Mouse (Mus musculus): ENCODE measurements at regions not wholly inside any gene's neighbourhood (a gene's known extent, or its start where the extent isn't known, plus 50 kb on each side); places are given as distances from the start of the nearest gene placed in this dataset.

DNA sequence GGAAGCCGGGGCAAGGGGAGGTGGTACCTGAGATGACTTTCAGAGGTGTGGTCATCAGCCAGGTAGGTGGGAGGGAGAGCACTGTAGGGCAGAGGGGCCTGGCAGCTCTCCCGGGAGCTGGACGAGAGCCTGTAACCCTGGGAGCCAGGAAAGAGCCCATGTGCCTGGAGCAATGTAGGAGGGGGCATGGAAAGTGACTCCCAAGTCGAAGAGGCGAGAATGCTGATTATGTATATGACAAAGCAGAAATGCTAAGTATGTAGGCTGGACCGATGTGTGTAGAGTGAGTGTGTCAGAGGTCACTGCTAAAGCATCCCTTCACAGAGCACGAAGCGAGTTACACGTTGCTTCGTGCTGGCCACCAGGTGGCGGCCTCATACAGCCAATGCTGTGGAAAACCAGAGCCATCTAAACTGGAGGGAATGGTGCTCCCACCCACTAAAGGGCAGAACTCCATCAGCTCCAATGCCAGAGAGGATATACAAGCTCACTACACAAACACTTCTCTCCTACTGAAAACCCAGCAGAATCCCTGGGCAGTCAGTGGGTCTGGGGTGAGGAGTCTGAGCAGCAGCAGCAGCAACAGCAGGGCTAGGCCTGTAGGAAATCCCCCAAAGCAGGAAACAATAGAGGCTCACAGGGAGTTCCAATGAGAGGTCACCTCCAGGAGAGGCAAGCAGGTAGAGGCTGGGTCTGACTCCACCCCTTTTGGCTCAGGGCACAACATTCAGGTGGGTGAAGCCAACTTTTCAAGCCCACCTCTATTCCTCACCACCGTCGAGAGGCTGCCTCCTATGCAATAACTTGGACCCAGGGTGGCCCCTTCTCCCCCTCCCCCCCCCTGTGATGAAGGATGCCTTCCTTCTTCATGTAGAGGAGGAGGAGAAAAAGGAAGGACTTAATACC is 116.9 kb upstream of the Klf14 start:
- TF ChIP-seq GATA4 (IDR thresholded peaks at IDR 0.05; ENCODE audit: insufficient replicate concordance, low read length) = no peak

DNA sequence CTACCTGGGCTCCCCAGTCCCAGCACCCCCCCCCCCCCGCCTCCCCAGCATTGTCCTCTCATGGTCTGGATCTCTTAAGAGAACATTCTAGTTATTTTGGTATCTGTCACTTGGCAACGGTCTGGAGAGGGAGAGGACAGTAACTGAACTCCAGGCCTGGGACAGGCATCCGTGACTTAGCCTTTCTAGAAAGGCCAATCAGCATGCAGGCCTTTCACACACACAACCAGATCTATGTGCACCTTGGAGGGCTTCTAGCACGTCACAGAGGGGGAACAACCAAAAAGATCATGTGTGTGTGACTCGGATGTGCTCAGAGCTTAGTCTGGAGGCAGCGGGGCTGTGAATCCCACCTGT is 117.6 kb upstream of the Klf14 start:
- no peak for TF ChIP-seq GATA4 (IDR thresholded peaks at IDR 0.05; ENCODE audit: insufficient replicate concordance, low read length)

DNA sequence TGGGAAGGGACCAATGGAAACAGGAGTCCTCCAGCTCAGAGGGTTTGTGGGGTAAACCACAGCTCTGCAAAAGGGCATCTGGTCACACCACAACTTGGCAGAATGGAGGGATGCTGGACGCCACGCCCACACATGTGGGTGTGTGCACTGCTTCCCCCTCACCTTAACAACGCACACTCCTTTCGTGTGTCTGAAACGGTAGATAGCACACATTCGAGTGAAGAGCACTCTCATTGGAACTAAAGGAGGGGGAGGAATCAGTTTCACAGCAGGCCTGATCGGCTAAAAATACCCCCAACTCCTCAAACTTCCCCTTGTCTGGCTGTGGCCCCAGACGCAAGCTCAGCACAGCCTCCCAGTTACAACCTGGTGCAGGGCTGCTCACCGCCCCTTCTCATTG is 118.3 kb upstream of the Klf14 start:
- TF ChIP-seq GATA4 (IDR thresholded peaks at IDR 0.05; ENCODE audit: insufficient replicate concordance, low read length) = no peak

DNA sequence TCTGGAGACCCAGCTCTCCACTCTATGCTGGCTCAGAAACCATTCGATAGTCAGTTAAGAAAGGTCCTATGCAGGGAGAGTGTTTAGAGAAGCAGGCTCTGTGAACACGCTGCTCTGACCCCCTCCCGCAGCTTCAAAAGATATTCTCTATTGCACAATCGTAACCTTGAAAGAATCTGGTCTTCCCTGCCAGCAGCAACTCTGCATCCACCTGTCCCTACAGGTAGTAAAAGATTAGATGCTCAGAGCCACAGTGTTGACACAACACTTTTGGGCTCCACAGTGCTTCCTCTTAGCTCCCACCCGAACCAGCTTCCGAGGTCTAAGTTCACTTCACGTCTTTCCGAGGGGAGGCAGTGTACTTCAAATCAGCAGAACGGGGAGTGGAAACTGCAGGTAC is 118.9 kb upstream of the Klf14 start:
- no peak for TF ChIP-seq GATA4 (IDR thresholded peaks at IDR 0.05; ENCODE audit: insufficient replicate concordance, low read length)

DNA sequence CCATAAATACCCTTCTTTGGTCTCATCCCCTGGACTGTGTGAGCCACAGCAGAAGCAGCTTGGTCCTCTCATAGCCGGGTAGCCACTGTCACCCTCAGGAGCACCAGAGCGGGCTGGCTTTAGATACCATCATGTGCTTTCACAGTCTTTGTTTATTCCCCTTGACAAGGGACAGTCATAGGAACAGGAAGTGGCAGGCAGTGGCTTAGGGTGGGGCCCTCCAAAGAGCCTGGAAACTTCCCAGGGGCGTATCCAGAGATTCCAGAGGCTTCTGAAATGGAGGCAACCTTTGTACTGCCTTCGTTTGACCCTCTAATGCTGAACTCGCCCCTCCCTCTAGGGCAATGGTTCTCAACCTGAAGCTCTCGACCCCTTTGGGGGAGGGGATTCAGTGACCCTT is 119.5 kb upstream of the Klf14 start:
- no peak for TF ChIP-seq GATA4 (IDR thresholded peaks at IDR 0.05; ENCODE audit: insufficient replicate concordance, low read length)

DNA sequence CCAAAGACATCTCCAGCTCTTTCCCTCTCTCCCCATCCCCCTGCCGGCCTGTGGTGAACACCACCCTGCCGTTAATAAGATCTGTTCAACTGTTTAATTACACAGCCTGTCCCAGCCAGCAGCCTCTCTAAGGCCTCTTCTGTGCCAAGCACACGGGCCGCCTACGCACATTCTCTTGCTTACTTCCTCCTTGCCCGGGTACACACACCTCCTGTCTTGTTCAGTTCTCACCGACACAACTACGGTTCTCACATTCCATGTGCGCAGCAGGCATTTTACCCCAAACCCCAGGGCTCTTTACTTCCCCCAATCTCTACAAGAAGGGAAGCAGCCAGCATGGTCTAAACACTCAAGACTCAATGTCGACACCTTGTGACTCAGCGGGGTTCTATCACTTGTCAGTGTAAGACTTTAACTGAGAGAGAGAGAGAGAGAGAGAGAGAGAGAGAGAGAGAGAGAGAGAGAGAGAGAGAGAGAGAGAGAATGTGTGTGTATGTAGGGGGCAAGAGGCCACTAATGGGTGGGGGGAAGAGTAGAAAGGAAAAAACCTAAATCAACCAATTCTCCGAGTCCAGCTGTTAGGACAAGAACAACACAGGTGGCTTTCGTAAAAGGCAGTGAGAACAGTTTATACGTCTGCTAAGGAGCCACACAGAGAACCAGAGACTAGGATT is 120.8 kb upstream of the Klf14 start:
- no peak for TF ChIP-seq GATA4 (IDR thresholded peaks at IDR 0.05; ENCODE audit: insufficient replicate concordance, low read length)

DNA sequence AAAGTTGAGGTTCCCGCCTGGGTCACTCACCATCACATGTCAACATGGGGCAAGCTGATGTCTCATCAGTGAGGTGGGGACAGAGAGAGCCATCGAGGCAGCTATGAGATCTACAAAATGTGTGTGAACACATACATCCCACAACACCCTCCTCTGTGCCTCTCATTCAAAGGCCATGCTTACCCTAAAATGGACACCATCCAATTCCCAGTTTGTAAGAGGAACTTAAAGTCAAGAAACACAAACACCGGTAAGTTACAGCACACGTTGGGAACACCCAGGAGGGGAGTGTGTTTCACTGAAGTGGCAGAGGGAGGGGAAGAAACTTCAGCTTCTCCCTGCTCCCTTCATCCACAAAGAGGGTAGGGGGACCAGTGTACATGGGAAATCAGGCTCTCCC is 121.4 kb upstream of the Klf14 start:
- TF ChIP-seq GATA4 (IDR thresholded peaks at IDR 0.05; ENCODE audit: insufficient replicate concordance, low read length) = no peak

DNA sequence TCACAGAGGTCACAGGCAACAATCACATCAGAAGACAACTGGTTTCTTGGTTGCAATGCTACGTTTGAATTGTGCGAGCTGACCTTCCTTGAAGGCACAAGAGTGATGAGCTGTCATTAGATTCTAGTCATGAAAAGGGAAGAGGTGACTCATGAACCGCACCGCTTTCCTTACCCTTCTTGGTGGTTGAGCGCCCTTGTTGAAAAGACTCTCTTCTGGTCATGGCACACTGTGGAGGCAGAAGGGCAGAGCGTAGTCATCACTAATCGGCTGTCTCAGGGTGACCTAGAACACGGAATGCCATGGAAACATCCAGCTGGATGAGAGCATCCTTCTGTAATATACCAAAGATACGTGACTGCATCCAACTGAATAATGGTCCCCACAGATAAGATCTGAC is 121.8 kb upstream of the Klf14 start:
- TF ChIP-seq GATA4 (IDR thresholded peaks at IDR 0.05; ENCODE audit: insufficient replicate concordance, low read length) = no peak

DNA sequence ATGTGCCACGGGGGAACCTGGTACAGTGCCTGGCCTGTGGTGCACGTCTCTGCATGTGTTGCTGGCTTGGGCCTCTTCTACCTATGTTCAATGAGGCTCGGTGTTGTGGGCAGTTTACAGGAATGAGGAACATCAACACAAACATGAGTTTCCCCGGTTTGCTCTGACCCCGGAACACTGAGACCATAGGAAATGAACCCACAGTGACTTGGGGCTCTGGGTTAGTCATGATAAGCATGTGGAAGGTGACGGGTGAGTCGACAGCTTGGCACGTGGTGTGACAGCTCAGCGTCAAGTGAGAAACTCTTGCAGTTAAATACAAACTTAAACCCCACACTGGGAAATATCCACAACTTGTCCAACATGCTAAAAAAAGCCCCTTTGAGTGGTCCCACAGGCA is 122.4 kb upstream of the Klf14 start:
- no peak for TF ChIP-seq GATA4 (IDR thresholded peaks at IDR 0.05; ENCODE audit: insufficient replicate concordance, low read length)

DNA sequence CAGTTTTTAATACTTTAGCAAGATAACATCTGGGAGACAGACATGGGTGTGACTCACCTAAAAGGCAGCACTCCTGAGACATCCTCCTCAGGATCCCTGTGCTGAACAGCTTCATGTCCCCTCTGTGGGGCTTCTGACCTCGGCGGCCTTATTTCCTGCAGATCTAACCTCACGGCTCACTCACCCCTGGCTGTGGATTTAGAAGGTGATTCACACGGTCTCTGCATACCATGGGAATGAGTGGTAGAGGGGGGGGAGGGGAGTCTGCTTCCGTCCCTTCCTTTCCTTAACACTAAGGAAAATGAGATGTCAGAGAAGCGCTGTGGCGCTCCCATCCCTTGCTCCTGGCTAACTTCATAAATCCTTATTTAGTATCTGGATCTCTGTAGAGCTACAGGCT is 123.1 kb upstream of the Klf14 start:
- TF ChIP-seq GATA4 (IDR thresholded peaks at IDR 0.05; ENCODE audit: insufficient replicate concordance, low read length) = no peak

DNA sequence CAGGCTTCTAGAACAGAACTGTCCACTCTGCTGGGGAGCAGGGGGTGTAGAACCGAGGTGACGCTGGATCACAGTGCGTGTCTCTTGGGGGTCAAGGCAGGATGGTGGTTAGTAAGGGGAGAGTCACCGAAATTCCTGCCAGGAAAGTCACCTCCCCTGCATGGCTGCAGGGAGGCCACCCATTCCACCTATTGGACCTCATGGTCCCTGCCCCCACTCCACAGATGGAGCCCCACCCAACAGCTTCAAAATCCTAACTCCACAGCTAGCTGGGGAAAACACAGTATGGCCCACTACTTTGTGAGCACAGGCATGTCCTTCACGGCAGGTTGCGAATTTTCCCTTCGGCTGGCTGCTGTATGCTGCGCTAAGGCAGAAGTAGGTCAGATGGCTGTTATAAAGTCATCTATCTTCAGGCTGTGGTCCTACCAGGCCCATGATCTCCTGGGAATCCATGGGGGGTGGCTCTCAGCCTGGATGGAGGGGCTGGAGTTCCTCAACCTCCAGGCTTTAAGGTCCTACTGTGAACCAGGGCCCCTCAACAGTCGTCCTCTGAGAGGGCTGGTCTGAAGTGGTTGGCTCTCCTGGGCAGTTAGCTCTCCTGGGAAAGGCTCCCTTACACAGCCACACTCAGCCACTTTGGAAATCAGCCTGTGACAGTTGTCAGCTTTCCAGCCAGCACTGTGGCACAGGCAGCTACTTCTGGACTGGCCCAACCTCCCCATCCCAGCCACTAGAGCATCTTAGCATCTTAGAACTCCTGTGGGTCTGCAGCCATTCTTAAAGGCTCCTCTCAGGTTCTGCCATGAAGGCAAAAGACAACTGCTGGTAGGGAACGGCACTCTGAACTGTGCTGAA is 124.0 kb upstream of the Klf14 start:
- TF ChIP-seq GATA4 (IDR thresholded peaks at IDR 0.05; ENCODE audit: insufficient replicate concordance, low read length) = no peak

DNA sequence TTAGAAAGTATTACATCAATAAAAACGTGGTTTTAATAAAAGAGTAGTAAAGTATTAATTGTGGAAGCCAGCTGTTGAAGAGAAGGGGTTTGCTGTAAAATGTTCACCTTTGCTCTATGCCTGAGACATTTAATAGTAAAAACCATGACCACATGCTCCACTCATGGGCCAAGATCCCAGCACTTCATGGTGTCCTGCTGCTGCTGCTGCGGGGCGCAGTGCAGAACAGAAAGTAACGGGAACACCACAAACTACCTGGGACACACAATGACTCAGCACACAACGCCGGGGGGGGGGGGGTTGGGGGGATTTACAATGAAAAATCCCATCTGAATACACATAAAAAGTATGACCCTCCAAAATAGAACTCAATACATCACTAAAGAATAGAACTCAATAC is 124.8 kb upstream of the Klf14 start:
- TF ChIP-seq GATA4 (IDR thresholded peaks at IDR 0.05; ENCODE audit: insufficient replicate concordance, low read length) = no peak

DNA sequence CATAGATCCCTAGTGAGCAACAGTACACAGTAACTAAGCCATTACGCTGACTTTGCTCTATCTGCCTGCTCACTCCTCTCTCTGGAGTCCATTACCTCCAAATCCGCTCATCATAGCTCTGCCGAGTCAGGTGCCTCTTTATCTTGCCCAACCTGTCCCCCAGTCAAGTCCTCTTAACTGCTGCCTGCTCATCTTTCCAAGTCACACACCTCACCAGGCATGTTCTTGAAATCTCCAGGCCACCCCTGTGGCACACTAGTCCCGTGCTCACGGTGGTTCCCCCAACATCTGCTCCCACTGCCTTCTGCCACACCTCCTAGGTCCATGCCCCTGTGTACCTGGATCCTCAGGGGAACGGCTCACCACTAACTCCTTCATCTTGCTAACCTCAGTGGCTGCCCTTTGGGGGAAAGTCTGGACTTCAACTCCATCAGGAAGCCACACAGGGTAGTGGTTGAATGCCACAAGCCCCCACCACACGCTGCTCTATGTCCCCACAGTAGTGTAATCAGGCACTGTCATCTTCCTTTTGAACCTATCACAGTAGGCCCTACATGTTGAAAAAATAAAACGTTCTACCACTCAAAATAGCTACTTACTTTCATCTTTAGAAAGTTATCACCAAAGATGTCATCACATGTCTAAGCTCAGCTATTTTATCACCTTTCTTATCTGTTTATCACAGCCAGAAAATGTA is 126.3 kb upstream of the Klf14 start:
- TF ChIP-seq GATA4 (IDR thresholded peaks at IDR 0.05; ENCODE audit: insufficient replicate concordance, low read length) = no peak

DNA sequence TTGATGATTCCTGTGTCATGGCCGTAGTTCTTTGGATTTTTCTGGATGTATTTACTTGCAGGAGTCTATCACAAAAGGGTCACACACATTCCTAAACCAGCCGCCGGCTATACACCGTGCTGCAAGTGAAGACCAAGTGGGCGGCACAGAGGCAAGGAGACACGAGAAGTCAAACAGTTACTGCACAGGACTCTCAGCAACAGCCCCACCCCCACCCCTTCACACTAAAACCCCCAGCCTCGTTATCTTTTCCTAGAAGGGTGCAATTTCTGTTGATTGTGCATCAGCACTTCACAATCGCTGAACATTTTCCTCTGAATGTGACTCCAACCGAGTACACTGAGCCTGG is 126.9 kb upstream of the Klf14 start:
- no peak for TF ChIP-seq GATA4 (IDR thresholded peaks at IDR 0.05; ENCODE audit: insufficient replicate concordance, low read length)

DNA sequence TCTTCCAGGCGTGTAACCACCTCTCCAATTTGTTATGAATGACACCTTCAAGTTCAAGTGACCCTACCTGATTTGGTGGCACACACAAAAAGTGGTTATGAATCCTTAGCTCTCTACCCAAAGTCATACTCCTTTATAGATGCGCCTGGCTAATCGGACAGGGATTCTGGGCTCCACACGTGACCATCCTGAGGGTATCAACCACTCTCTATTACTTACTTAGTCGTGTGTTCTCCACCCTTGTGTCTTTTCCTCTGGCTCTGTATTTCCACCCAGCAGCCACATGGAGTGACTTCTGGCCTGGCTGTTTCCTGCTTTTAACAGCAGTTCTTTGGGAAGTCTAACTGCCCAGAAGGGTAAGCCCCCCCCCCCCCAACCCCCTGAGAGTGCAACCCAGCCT is 127.4 kb upstream of the Klf14 start:
- no peak for TF ChIP-seq GATA4 (IDR thresholded peaks at IDR 0.05; ENCODE audit: insufficient replicate concordance, low read length)

Measured in liver, adult (tissue).